Mouse (Mus musculus): ENCODE measurements around the gene Ptpro.

The Ptpro gene

GRCm38 (mm10) chr6:137503462-137503861 lies 251.3 kb downstream of the Ptpro start:
- DNase-seq, result no peak

GRCm38 (mm10) chr6:137504052-137504451 lies 251.9 kb downstream of the Ptpro start:
- DNase-seq, result no peak

- no peak for DNase-seq
Measured at GRCm38 (mm10) chr6:137505555-137506227, 253.6 kb downstream of the Ptpro start.

GRCm38 (mm10) chr6:137506563-137506962 lies 254.4 kb downstream of the Ptpro start:
- DNase-seq, result no peak

- no peak for DNase-seq
Measured at GRCm38 (mm10) chr6:137508936-137509335, 256.8 kb downstream of the Ptpro start.

GRCm38 (mm10) chr6:137509341-137510045 lies 257.4 kb downstream of the Ptpro start:
- DNase-seq, result no peak

- DNase-seq, result no peak
Measured at GRCm38 (mm10) chr6:137512753-137513152, 260.6 kb downstream of the Ptpro start.
